Mouse (Mus musculus) lung, embryonic 15.5 days (tissue): ENCODE data around the gene Retreg2. TPM values are rescaled to one million over a fixed set of nuclear protein-coding genes. Genes with fewer than 3 reads are reported as not detected.

Experiments
- ATAC-seq: fragments of 200-750 bp; cut with Nextera tagmentation; 2 replicates; pipeline ENCODE4 v1.8.0; 2017; ENCODE audit warnings: moderate number of reproducible peaks, borderline replicate concordance; ENCODE audit not compliant: low FRiP score, low TSS enrichment; ENCODE audit errors: extremely low read depth
- H3K27ac ChIP-seq: fragments of 300-500 bp; sonication (generic); 2 replicates; pipeline ENCODE4 v1.5.1; 2015; ENCODE audit warnings: moderate library complexity, mild to moderate bottlenecking, inconsistent platforms
- H3K27me3 ChIP-seq: fragments of 300-500 bp; sonication (generic); 2 replicates; pipeline ENCODE4 v1.6.1; 2015; ENCODE audit warnings: inconsistent platforms
- H3K36me3 ChIP-seq: fragments of 300-500 bp; sonication (generic); 2 replicates; pipeline ENCODE4 v1.6.1; 2015; ENCODE audit warnings: inconsistent platforms
- H3K4me1 ChIP-seq: fragments of 300-500 bp; sonication (generic); 2 replicates; pipeline ENCODE4 v1.6.1; 2015; ENCODE audit warnings: inconsistent platforms
- H3K4me2 ChIP-seq: fragments of 300-500 bp; sonication (generic); 2 replicates; pipeline ENCODE4 v1.6.1; 2015; ENCODE audit warnings: inconsistent platforms, mild to moderate bottlenecking, moderate library complexity
- H3K4me3 ChIP-seq: fragments of 300-500 bp; sonication (generic); 2 replicates; pipeline ENCODE4 v1.5.1; 2015; ENCODE audit warnings: mild to moderate bottlenecking, inconsistent platforms
- H3K9ac ChIP-seq: fragments of 300-500 bp; sonication (generic); 2 replicates; pipeline ENCODE4 v1.6.1; 2015; ENCODE audit warnings: inconsistent platforms
- H3K9me3 ChIP-seq: fragments of 300-500 bp; sonication (generic); 2 replicates; pipeline ENCODE4 v1.6.1; 2016; ENCODE audit warnings: inconsistent platforms
- WGBS: fragments of 180-500 bp; shearing (Covaris S2); methylation state at CpG from one replicate; pipeline ENCODE4 v1.1.7; 2015; 5-methylcytosine and 5-hydroxymethylcytosine counted together
- polyA plus RNA-seq: library from polyadenylated mRNA; unstranded; fragments of >200 nt; fragmentation: Nextera tagmentation; extraction: Ambion mirVana; gene quantifications from 2 replicates; pipeline ENCODE4 v1.2.1, GENCODE M21; 2015

Retreg2 gene
- polyA plus RNA-seq, 1 experiment from 2014 or later: 49.8 TPM

- Histone ChIP-seq H3K27ac (peak overlapping the region; percentile 44; the same call in 1 of the 2 replicates), H3K9ac (peak overlapping the region; percentile 49), H3K9me3 (no peaks in the 10 kb centered on the region), H3K27me3 (no peaks in the 10 kb centered on the region), H3K4me1 (peaks cover 17% of the 10 kb centered on the region), H3K4me2 (peak overlapping the region; percentile 98), H3K4me3 (peak overlapping the region; percentile 66), H3K36me3 (peaks cover 24% of the 10 kb centered on the region; the same call in 1 of the 2 replicates)
- ATAC-seq: peak; percentile 50
- WGBS: 5% methylated on average over 23 of the region's 23 CpGs
These were observed 36.9 kb downstream of the Retreg2 start for GRCm38 (mm10) chr1:75179334-75180104.

GRCm38 (mm10) chr1:75180105-75180590 lies 37.6 kb downstream of the Retreg2 start, which contains the start of gene Abcb6:
Abcb6 (minus strand) TSS chr1:75180392.
- H3K27ac ChIP-seq: peak within 1 kb of the TSS; percentile 44; the same call in 1 of the 2 replicates
- peak within 1 kb of the TSS; percentile 49 for H3K9ac ChIP-seq
- peak within 1 kb of the TSS; percentile 98 for H3K4me2 ChIP-seq
- ATAC-seq: peak; percentile 85
- no peaks in the 10 kb centered on the region for H3K27me3 ChIP-seq
- no peaks in the 10 kb centered on the region for H3K9me3 ChIP-seq
- under 1% methylated on average over 31 of the region's 31 CpGs for WGBS
- peaks cover 17% of the 10 kb centered on the region for H3K4me1 ChIP-seq
- peaks cover 30% of the 10 kb centered on the region for H3K36me3 ChIP-seq
- H3K4me3 ChIP-seq: peak within 1 kb of the TSS; percentile 66

- H3K9me3 ChIP-seq: no peaks in the 10 kb centered on the region
- H3K4me3 ChIP-seq: peak overlapping the region; percentile 66
- no peak for ATAC-seq
- H3K9ac ChIP-seq: no peak overlapping the region
- H3K4me2 ChIP-seq: peak overlapping the region; percentile 98
- H3K36me3 ChIP-seq: peaks cover 30% of the 10 kb centered on the region
- 26% methylated on average over 7 of the region's 7 CpGs for WGBS
- H3K27ac ChIP-seq: no peak overlapping the region
- no peaks in the 10 kb centered on the region for H3K27me3 ChIP-seq
- H3K4me1 ChIP-seq: peaks cover 17% of the 10 kb centered on the region
These were observed 38.2 kb downstream of the Retreg2 start for GRCm38 (mm10) chr1:75180741-75181140.

GRCm38 (mm10) chr1:75181377-75181870 lies 38.8 kb downstream of the Retreg2 start:
- WGBS: 78% methylated on average over 4 of the region's 4 CpGs
- peaks cover 37% of the 10 kb centered on the region for H3K36me3 ChIP-seq
- no peak for ATAC-seq

GRCm38 (mm10) chr1:75182160-75182559 lies 39.6 kb downstream of the Retreg2 start:
- H3K4me2 ChIP-seq: no peak overlapping the region
- H3K9me3 ChIP-seq: no peaks in the 10 kb centered on the region
- no peak for ATAC-seq
- peaks cover 17% of the 10 kb centered on the region for H3K4me1 ChIP-seq
- 69% methylated on average over 4 of the region's 4 CpGs for WGBS
- no peaks in the 10 kb centered on the region for H3K27me3 ChIP-seq
- no peak overlapping the region for H3K27ac ChIP-seq
- H3K4me3 ChIP-seq: no peak overlapping the region
- no peak overlapping the region for H3K9ac ChIP-seq
- peaks cover 37% of the 10 kb centered on the region for H3K36me3 ChIP-seq

More at GRCm38 (mm10) chr1:75181377-75181870, 38.8 kb downstream of the Retreg2 start:
- no peak overlapping the region for H3K27ac ChIP-seq
- H3K9me3 ChIP-seq: no peaks in the 10 kb centered on the region
- peaks cover 17% of the 10 kb centered on the region for H3K4me1 ChIP-seq
- H3K9ac ChIP-seq: no peak overlapping the region
- no peak overlapping the region for H3K4me3 ChIP-seq
- H3K4me2 ChIP-seq: no peak overlapping the region
- no peaks in the 10 kb centered on the region for H3K27me3 ChIP-seq

GRCm38 (mm10) chr1:75185495-75185894 lies 42.9 kb downstream of the Retreg2 start:
- peaks cover 45% of the 10 kb centered on the region for H3K36me3 ChIP-seq
- 89% methylated on average over 11 of the region's 11 CpGs for WGBS
- H3K9ac ChIP-seq: no peak overlapping the region

GRCm38 (mm10) chr1:75187126-75187525 lies 44.5 kb downstream of the Retreg2 start:
- H3K27me3 ChIP-seq: no peaks in the 10 kb centered on the region
- H3K4me3 ChIP-seq: no peak overlapping the region
- H3K27ac ChIP-seq: no peak overlapping the region
- H3K9ac ChIP-seq: no peak overlapping the region
- H3K36me3 ChIP-seq: peaks cover 45% of the 10 kb centered on the region
- H3K4me2 ChIP-seq: no peak overlapping the region
- peaks cover 9% of the 10 kb centered on the region for H3K4me1 ChIP-seq
- ATAC-seq: no peak
- H3K9me3 ChIP-seq: no peaks in the 10 kb centered on the region

More at GRCm38 (mm10) chr1:75185495-75185894, 42.9 kb downstream of the Retreg2 start:
- H3K4me3 ChIP-seq: no peak overlapping the region
- H3K4me2 ChIP-seq: no peak overlapping the region
- no peak for ATAC-seq
- H3K27me3 ChIP-seq: no peaks in the 10 kb centered on the region
- H3K4me1 ChIP-seq: peaks cover 6% of the 10 kb centered on the region
- H3K9me3 ChIP-seq: no peaks in the 10 kb centered on the region
- no peak overlapping the region for H3K27ac ChIP-seq

- Histone ChIP-seq H3K36me3 (peaks cover 37% of the 10 kb centered on the region), H3K9ac (no peak overlapping the region), H3K4me3 (no peak overlapping the region), H3K4me1 (peaks cover 13% of the 10 kb centered on the region), H3K27me3 (no peaks in the 10 kb centered on the region), H3K27ac (no peak overlapping the region), H3K4me2 (no peak overlapping the region), H3K9me3 (no peaks in the 10 kb centered on the region)
- WGBS: 84% methylated on average over 2 of the region's 2 CpGs
- no peak for ATAC-seq
These were observed 45.4 kb downstream of the Retreg2 start for GRCm38 (mm10) chr1:75187914-75188483.

- Histone ChIP-seq H3K4me3 (peak overlapping the region; percentile 87; the same call in 1 of the 2 replicates), H3K9ac (peak overlapping the region; percentile 88)
- 36% methylated on average over 2 of the region's 2 CpGs for WGBS
These were observed 48.0 kb downstream of the Retreg2 start for GRCm38 (mm10) chr1:75190577-75190976.

GRCm38 (mm10) chr1:75191258-75191621 lies 48.7 kb downstream of the Retreg2 start:
- Histone ChIP-seq H3K4me1 (peaks cover 19% of the 10 kb centered on the region), H3K9ac (peak overlapping the region; percentile 88), H3K27ac (peak overlapping the region; percentile 70), H3K27me3 (no peaks in the 10 kb centered on the region), H3K4me2 (peak overlapping the region; percentile 90), H3K36me3 (peaks cover 18% of the 10 kb centered on the region), H3K9me3 (no peaks in the 10 kb centered on the region), H3K4me3 (peak overlapping the region; percentile 87)
- ATAC-seq: peak; percentile 39; the same call in 1 of the 2 replicates
- 33% methylated on average over 5 of the region's 5 CpGs for WGBS

More at GRCm38 (mm10) chr1:75190577-75190976, 48.0 kb downstream of the Retreg2 start:
- H3K27me3 ChIP-seq: no peaks in the 10 kb centered on the region
- no peak for ATAC-seq
- peaks cover 25% of the 10 kb centered on the region for H3K36me3 ChIP-seq
- peaks cover 19% of the 10 kb centered on the region for H3K4me1 ChIP-seq
- H3K4me2 ChIP-seq: peak overlapping the region; percentile 90; the same call in 1 of the 2 replicates
- no peaks in the 10 kb centered on the region for H3K9me3 ChIP-seq
- H3K27ac ChIP-seq: no peak overlapping the region

GRCm38 (mm10) chr1:75191622-75192402 lies 49.2 kb downstream of the Retreg2 start, which contains the start of the genes Ankzf1 and Atg9a:
Ankzf1 (plus strand) TSS chr1:75192151.
Atg9a (minus strand) TSS chr1:75192196.
- Histone ChIP-seq H3K9ac (peak within 1 kb of the TSS; percentile 91), H3K36me3 (peaks cover 17% of the 10 kb centered on the region), H3K27me3 (no peaks in the 10 kb centered on the region), H3K9me3 (no peaks in the 10 kb centered on the region), H3K4me2 (peak within 1 kb of the TSS; percentile 90), H3K4me1 (peaks cover 19% of the 10 kb centered on the region), H3K4me3 (peak within 1 kb of the TSS; percentile 87), H3K27ac (peak within 1 kb of the TSS; percentile 90)
- WGBS: under 1% methylated on average over 55 of the region's 56 CpGs
- peak; percentile 99 for ATAC-seq
